In the genomic region with DNA sequence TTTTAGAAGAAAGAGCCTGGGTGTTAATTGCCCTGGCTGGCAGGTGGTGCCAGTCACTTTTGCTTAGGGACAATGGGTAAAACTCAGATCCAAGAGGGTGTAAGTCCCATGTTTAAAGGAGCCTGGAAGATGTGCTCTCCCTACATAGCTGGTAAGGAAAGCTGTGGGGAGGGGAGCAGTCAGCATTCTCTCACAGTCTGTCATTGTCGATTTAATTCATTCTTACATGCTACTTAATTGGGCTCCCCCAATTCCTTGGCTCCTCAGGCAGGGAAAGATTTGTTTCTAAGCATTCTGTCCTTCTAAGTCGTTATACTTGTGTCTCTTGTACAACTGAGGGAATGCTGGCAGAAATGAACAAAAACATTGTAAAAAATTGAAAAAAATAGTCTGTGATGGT, we compare ENCODE assay signal across 15 mouse cellular contexts. TPM values are rescaled to one million over a fixed set of nuclear protein-coding genes. Genes with fewer than 3 reads are reported as not detected.
"Had no signal": no experiment of that assay in that cellular context is flagged by ENCODE, and none has a peak within 500 bp of the region (broad histone marks: within the 10 kb centered on the region; RNA-seq: fewer than 3 reads in every experiment).

No protein-coding gene starts in this region.

- DNase-seq: kidney, adult 8-10 months; kidney, postnatal 25 days; liver; lung, adult 18-20 months; right cerebral cortex, postnatal 14 days; thymus, adult 2 months; thymus, postnatal 36 days had no signal

- H3K9ac ChIP-seq: limb, embryonic 12.5 days; liver, embryonic 14.5 days; stomach, embryonic 15.5 days had no signal

- H3K4me3 ChIP-seq: limb, embryonic 12.5 days; stomach, embryonic 15.5 days had no signal

- H3K36me3 ChIP-seq: limb, embryonic 12.5 days; stomach, embryonic 15.5 days had no signal

- ATAC-seq: inflammation-experienced regulatory T-cells, adult 6 months; intestine, postnatal 0 days had no signal

- H3K9me3 ChIP-seq: limb, embryonic 12.5 days; stomach, embryonic 15.5 days had no signal

- H3K27ac ChIP-seq: limb, embryonic 12.5 days; liver, embryonic 14.5 days; stomach, embryonic 15.5 days had no signal

- H3K4me2 ChIP-seq: limb, embryonic 12.5 days; stomach, embryonic 15.5 days had no signal

RNA-seq across cellular contexts. Expression of a gene that starts 4.0 kb away (rescaled TPM):
- total RNA-seq: megakaryocyte-erythroid progenitor cell, adult 5-6 weeks; neutrophil, adult 5-6 weeks had no signal
- polyA plus RNA-seq: inflammation-experienced regulatory T-cells, adult 6 months; spleen, adult 2 months; thymus, adult 2 months had no signal
